Mouse (Mus musculus): Measurements from ENCODE around the gene Hemgn. TPM values are rescaled to one million over a fixed set of nuclear protein-coding genes. Genes with fewer than 3 reads are reported as not detected.
A peak's percentile ranks its signal among the peaks of the same experiment; 100 is the strongest.

Gene Hemgn
- polyA plus RNA-seq, 1 experiment from 2014 or later = 17.6 TPM

GRCm38 (mm10) chr4:46451240-46451757, 38.0 kb upstream of the Hemgn start:
- peak overlapping the region; percentile 99 for H3K27ac ChIP-seq (ENCODE audit: low read length)
- no peaks in the 10 kb centered on the region for H3K27me3 ChIP-seq (ENCODE audit: control insufficient read depth, insufficient read depth, low read length)
- peak overlapping the region; percentile 88; the same call in 1 of the 2 replicates for H3K4me2 ChIP-seq (ENCODE audit: low read depth, low read length)
- ATAC-seq (ENCODE audit: insufficient read depth, low FRiP score) = peak; percentile 41
- peaks cover 36% of the 10 kb centered on the region for H3K4me1 ChIP-seq (ENCODE audit: control insufficient read depth, insufficient read depth, low read length)
- H3K36me3 ChIP-seq (ENCODE audit: control insufficient read depth, insufficient read depth, low read length) = no peaks in the 10 kb centered on the region
- under 1% methylated on average over 60 of the region's 70 CpGs for WGBS
- H3K9me3 ChIP-seq (replicated peaks; ENCODE audit: control insufficient read depth, low read length) = no peaks in the 10 kb centered on the region
- H3K4me3 ChIP-seq (replicated peaks; ENCODE audit: low read length) = peak overlapping the region; percentile 92
- peak overlapping the region; percentile 100 for H3K9ac ChIP-seq (ENCODE audit: low read length)

GRCm38 (mm10) chr4:46450519-46451131, 37.3 kb upstream of the Hemgn start, which contains the start of gene Anp32b:
Gene Anp32b (plus strand): TSS chr4:46450902.
- peak; percentile 96 for ATAC-seq (ENCODE audit: insufficient read depth, low FRiP score)

GRCm38 (mm10) chr4:46450020-46450518, 36.8 kb upstream of the Hemgn start:
- Histone ChIP-seq H3K27me3 (ENCODE audit: control insufficient read depth, insufficient read depth, low read length) (no peaks in the 10 kb centered on the region), H3K4me1 (ENCODE audit: control insufficient read depth, insufficient read depth, low read length) (peaks cover 26% of the 10 kb centered on the region), H3K4me3 (replicated peaks; ENCODE audit: low read length) (peak overlapping the region; percentile 92), H3K9ac (ENCODE audit: low read length) (peak overlapping the region; percentile 100), H3K36me3 (ENCODE audit: control insufficient read depth, insufficient read depth, low read length) (no peaks in the 10 kb centered on the region), H3K9me3 (replicated peaks; ENCODE audit: control insufficient read depth, low read length) (no peaks in the 10 kb centered on the region), H3K4me2 (ENCODE audit: low read depth, low read length) (peak overlapping the region; percentile 92), H3K27ac (ENCODE audit: low read length) (peak overlapping the region; percentile 86)
- ATAC-seq (ENCODE audit: insufficient read depth, low FRiP score) = no peak
- 24% methylated on average over 7 of the region's 7 CpGs for WGBS

More at GRCm38 (mm10) chr4:46450519-46451131, 37.3 kb upstream of the Hemgn start, which contains the start of gene Anp32b:
- peak within 1 kb of the TSS; percentile 92 for H3K4me2 ChIP-seq (ENCODE audit: low read depth, low read length)
- H3K36me3 ChIP-seq (ENCODE audit: control insufficient read depth, insufficient read depth, low read length) = no peaks in the 10 kb centered on the region
- no peaks in the 10 kb centered on the region for H3K27me3 ChIP-seq (ENCODE audit: control insufficient read depth, insufficient read depth, low read length)
- H3K9me3 ChIP-seq (replicated peaks; ENCODE audit: control insufficient read depth, low read length) = no peaks in the 10 kb centered on the region
- H3K9ac ChIP-seq (ENCODE audit: low read length) = peak within 1 kb of the TSS; percentile 100
- peak within 1 kb of the TSS; percentile 92 for H3K4me3 ChIP-seq (replicated peaks; ENCODE audit: low read length)
- peaks cover 31% of the 10 kb centered on the region for H3K4me1 ChIP-seq (ENCODE audit: control insufficient read depth, insufficient read depth, low read length)
- peak within 1 kb of the TSS; percentile 99 for H3K27ac ChIP-seq (ENCODE audit: low read length)
- WGBS = under 1% methylated on average over 62 of the region's 66 CpGs

GRCm38 (mm10) chr4:46448886-46449285, 35.6 kb upstream of the Hemgn start:
- ATAC-seq (ENCODE audit: insufficient read depth, low FRiP score) = no peak
- H3K27ac ChIP-seq (ENCODE audit: low read length) = no peak overlapping the region
- WGBS = 55% methylated on average over 6 of the region's 6 CpGs

GRCm38 (mm10) chr4:46447461-46447860, 34.2 kb upstream of the Hemgn start:
- Histone ChIP-seq H3K9ac (ENCODE audit: low read length) (no peak overlapping the region), H3K27ac (ENCODE audit: low read length) (no peak overlapping the region), H3K27me3 (ENCODE audit: control insufficient read depth, insufficient read depth, low read length) (no peaks in the 10 kb centered on the region), H3K4me1 (ENCODE audit: control insufficient read depth, insufficient read depth, low read length) (peaks cover 9% of the 10 kb centered on the region), H3K9me3 (replicated peaks; ENCODE audit: control insufficient read depth, low read length) (no peaks in the 10 kb centered on the region), H3K4me3 (replicated peaks; ENCODE audit: low read length) (no peak overlapping the region), H3K4me2 (ENCODE audit: low read depth, low read length) (no peak overlapping the region), H3K36me3 (ENCODE audit: control insufficient read depth, insufficient read depth, low read length) (no peaks in the 10 kb centered on the region)
- WGBS = 53% methylated on average over 1 of the region's 1 CpGs
- no peak for ATAC-seq (ENCODE audit: insufficient read depth, low FRiP score)

More at GRCm38 (mm10) chr4:46448886-46449285, 35.6 kb upstream of the Hemgn start:
- Histone ChIP-seq H3K9me3 (replicated peaks; ENCODE audit: control insufficient read depth, low read length) (no peaks in the 10 kb centered on the region), H3K4me2 (ENCODE audit: low read depth, low read length) (no peak overlapping the region), H3K36me3 (ENCODE audit: control insufficient read depth, insufficient read depth, low read length) (no peaks in the 10 kb centered on the region), H3K9ac (ENCODE audit: low read length) (no peak overlapping the region), H3K4me3 (replicated peaks; ENCODE audit: low read length) (no peak overlapping the region), H3K27me3 (ENCODE audit: control insufficient read depth, insufficient read depth, low read length) (no peaks in the 10 kb centered on the region), H3K4me1 (ENCODE audit: control insufficient read depth, insufficient read depth, low read length) (peaks cover 18% of the 10 kb centered on the region)

- no peak for ATAC-seq (ENCODE audit: insufficient read depth, low FRiP score)
- no peaks in the 10 kb centered on the region for H3K36me3 ChIP-seq (ENCODE audit: control insufficient read depth, insufficient read depth, low read length)
- no peaks in the 10 kb centered on the region for H3K27me3 ChIP-seq (ENCODE audit: control insufficient read depth, insufficient read depth, low read length)
- no peak overlapping the region for H3K4me3 ChIP-seq (replicated peaks; ENCODE audit: low read length)
- 40% methylated on average over 9 of the region's 9 CpGs for WGBS
- H3K4me2 ChIP-seq (ENCODE audit: low read depth, low read length) = no peak overlapping the region
- peak overlapping the region; percentile 39 for H3K9ac ChIP-seq (ENCODE audit: low read length)
- no peaks in the 10 kb centered on the region for H3K9me3 ChIP-seq (replicated peaks; ENCODE audit: control insufficient read depth, low read length)
- H3K4me1 ChIP-seq (ENCODE audit: control insufficient read depth, insufficient read depth, low read length) = peaks cover 9% of the 10 kb centered on the region
- no peak overlapping the region for H3K27ac ChIP-seq (ENCODE audit: low read length)
Measured at GRCm38 (mm10) chr4:46445237-46445945, 32.1 kb upstream of the Hemgn start.

- Histone ChIP-seq H3K36me3 (ENCODE audit: control insufficient read depth, insufficient read depth, low read length) (no peaks in the 10 kb centered on the region), H3K9ac (ENCODE audit: low read length) (no peak overlapping the region), H3K4me3 (replicated peaks; ENCODE audit: low read length) (no peak overlapping the region), H3K4me2 (ENCODE audit: low read depth, low read length) (no peak overlapping the region), H3K4me1 (ENCODE audit: control insufficient read depth, insufficient read depth, low read length) (no peaks in the 10 kb centered on the region), H3K27me3 (ENCODE audit: control insufficient read depth, insufficient read depth, low read length) (no peaks in the 10 kb centered on the region), H3K9me3 (replicated peaks; ENCODE audit: control insufficient read depth, low read length) (no peaks in the 10 kb centered on the region), H3K27ac (ENCODE audit: low read length) (no peak overlapping the region)
- 67% methylated on average over 4 of the region's 4 CpGs for WGBS
- ATAC-seq (ENCODE audit: insufficient read depth, low FRiP score) = no peak
Measured at GRCm38 (mm10) chr4:46442501-46442900, 29.2 kb upstream of the Hemgn start.

GRCm38 (mm10) chr4:46432339-46433036, 19.2 kb upstream of the Hemgn start:
- H3K4me3 ChIP-seq (replicated peaks; ENCODE audit: low read length) = no peak overlapping the region
- no peak overlapping the region for H3K27ac ChIP-seq (ENCODE audit: low read length)
- no peaks in the 10 kb centered on the region for H3K9me3 ChIP-seq (replicated peaks; ENCODE audit: control insufficient read depth, low read length)
- no peaks in the 10 kb centered on the region for H3K27me3 ChIP-seq (ENCODE audit: control insufficient read depth, insufficient read depth, low read length)
- H3K9ac ChIP-seq (ENCODE audit: low read length) = no peak overlapping the region
- no peaks in the 10 kb centered on the region for H3K36me3 ChIP-seq (ENCODE audit: control insufficient read depth, insufficient read depth, low read length)
- no peak; the same call in 1 of the 2 replicates for ATAC-seq (ENCODE audit: insufficient read depth, low FRiP score)
- H3K4me1 ChIP-seq (ENCODE audit: control insufficient read depth, insufficient read depth, low read length) = no peaks in the 10 kb centered on the region
- no peak overlapping the region for H3K4me2 ChIP-seq (ENCODE audit: low read depth, low read length)
- 65% methylated on average over 12 of the region's 12 CpGs for WGBS

All from stomach, embryonic 16.5 days (tissue).